Mouse (Mus musculus) ES-E14 (cell line): ENCODE data around the gene Rasip1. TPM values are rescaled to one million over a fixed set of nuclear protein-coding genes. Genes with fewer than 3 reads are reported as not detected.
A peak's percentile ranks its signal among the peaks of the same experiment; 100 is the strongest.

ENCODE experiments used
- DNase-seq: peaks from one replicate; pipeline ENCODE4 v3.0.0-alpha.2; 2013; ENCODE audit warnings: low read depth, low spot score
- H3K27ac ChIP-seq: 2 replicates; pipeline ENCODE4 v1.5.1; 2012; ENCODE audit warnings: low read depth, mild to moderate bottlenecking, low read length, moderate library complexity, mixed read lengths; ENCODE audit not compliant: poor library complexity, insufficient read depth, severe bottlenecking
- H3K36me3 ChIP-seq: 2 replicates; pipeline ENCODE4 v1.6.1; 2012; ENCODE audit warnings: mild to moderate bottlenecking, low read length, moderate library complexity, mixed read lengths; ENCODE audit not compliant: control insufficient read depth, poor library complexity, insufficient read depth, severe bottlenecking
- H3K4me1 ChIP-seq, 2 experiments: fragments of 150-350 bp in 1 of 2; sonication (generic) in 1 of 2; 2 replicates each; pipeline ENCODE4 v1.6.1; 2012; ENCODE audit warnings: low read length in 2 of 2, mild to moderate bottlenecking in 1 of 2, mixed read lengths in 1 of 2; ENCODE audit not compliant: control insufficient read depth in 2 of 2, insufficient read depth in 2 of 2, poor library complexity in 1 of 2
- H3K4me3 ChIP-seq, 2 experiments: fragments of 150-350 bp in 1 of 2; sonication (generic) in 1 of 2; 2 replicates each; pipeline ENCODE4 v1.5.1; 2012; ENCODE audit warnings: low read length in 2 of 2, low read depth in 1 of 2, mild to moderate bottlenecking in 1 of 2, mixed read lengths in 1 of 2; ENCODE audit not compliant: insufficient read depth in 1 of 2, poor library complexity in 1 of 2, severe bottlenecking in 1 of 2
- H3K9ac ChIP-seq: 2 replicates; pipeline ENCODE4 v1.6.1; 2012; ENCODE audit warnings: low read depth, mild to moderate bottlenecking, low read length, mixed read lengths; ENCODE audit not compliant: poor library complexity, insufficient read depth, severe bottlenecking
- H3K9me3 ChIP-seq: fragments of 150-350 bp; sonication (generic); 2 replicates; pipeline ENCODE4 v1.6.1; 2012; ENCODE audit warnings: low read depth, mild to moderate bottlenecking, low read length; ENCODE audit not compliant: control insufficient read depth, insufficient read depth
- CHD2 ChIP-seq: IDR thresholded peaks from 2 replicates; pipeline ENCODE4 v1.6.1; 2014; ENCODE audit warnings: mild to moderate bottlenecking, low read depth, low read length, inconsistent platforms
- HCFC1 ChIP-seq: IDR thresholded peaks from 2 replicates; pipeline ENCODE4 v1.6.1; 2012; ENCODE audit warnings: low read length, inconsistent platforms, borderline replicate concordance; ENCODE audit not compliant: insufficient read depth
- MAFK ChIP-seq: IDR thresholded peaks from 2 replicates; pipeline ENCODE4 v1.6.1; 2014; ENCODE audit warnings: mild to moderate bottlenecking, low read depth, low read length, inconsistent platforms; ENCODE audit not compliant: insufficient read depth
- ZC3H11A ChIP-seq: IDR thresholded peaks from 2 replicates; pipeline ENCODE4 v1.6.1; 2012; ENCODE audit warnings: low read depth, mild to moderate bottlenecking, inconsistent platforms, low read length, borderline replicate concordance
- ZNF384 ChIP-seq: IDR thresholded peaks from 2 replicates; pipeline ENCODE4 v1.6.1; 2012; ENCODE audit warnings: low read depth, low read length, inconsistent platforms
- in situ Hi-C, 2 experiments: fragments of 600-800 bp; cut with MboI; formaldehyde crosslinking; loops; one replicate each; pipeline ENCODE4 v1.15.1; 2025; ENCODE audit warnings: low sequenced_read_pairs in 2 of 2, inconsistent platforms in 1 of 2; ENCODE audit not compliant: unreplicated experiment in 2 of 2
- total RNA-seq: library from RNA; depleted of rRNA; stranded (reverse); fragments of 300-350 nt; gene quantifications from 2 replicates; pipeline ENCODE4 v1.2.3, GENCODE M21; 2012

Rasip1 gene
- total RNA-seq, 1 experiment = 5.3 TPM

DNA sequence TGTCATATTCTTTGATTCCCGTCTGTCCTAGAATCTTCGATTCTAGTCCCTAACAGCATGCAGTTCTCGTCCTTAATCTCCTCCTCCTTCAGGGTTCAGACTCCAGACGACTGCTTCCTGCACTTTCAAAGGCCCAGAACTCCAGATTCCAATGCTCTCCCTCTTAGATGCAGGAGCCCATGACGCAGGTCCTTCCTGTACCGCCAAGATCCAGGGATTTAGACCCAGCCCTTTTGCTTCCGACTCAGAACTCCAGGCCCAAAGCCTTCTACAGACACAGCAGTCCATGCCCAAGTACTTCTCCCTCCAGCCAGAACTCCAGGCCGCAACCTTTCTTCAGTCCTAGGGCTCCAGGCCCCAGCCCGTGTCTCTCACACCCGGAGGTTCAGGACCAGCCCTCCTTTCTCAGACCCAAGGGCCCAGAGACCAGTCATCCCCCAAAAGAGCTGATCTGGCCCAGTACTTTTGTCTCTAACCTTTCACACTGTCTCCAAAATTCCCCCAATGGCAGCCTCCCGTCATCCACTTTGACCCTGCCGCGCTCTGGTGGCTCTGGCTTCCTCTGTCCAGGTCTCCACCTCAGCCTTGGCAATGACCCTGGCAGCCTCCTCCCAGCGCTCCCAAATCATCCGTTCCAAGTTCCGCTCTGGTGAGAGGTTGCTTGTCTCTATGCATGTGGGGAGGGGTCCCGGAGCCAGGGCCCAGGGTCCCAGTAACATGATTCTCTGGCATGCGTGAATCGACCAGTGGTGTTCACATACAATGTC, 13.1 kb downstream of the Rasip1 start:
- Histone ChIP-seq H3K9me3 (no peaks in the 10 kb centered on the region), H3K27ac (no peak overlapping the region), H3K4me1 (peaks cover 1 to 17% of the 10 kb centered on the region in 2 experiments; a peak in 2 of 4 replicates), H3K9ac (no peak overlapping the region), H3K36me3 (peaks cover 2% of the 10 kb centered on the region; the same call in 1 of the 2 replicates), H3K4me3 (no peak overlapping the region)
- TF ChIP-seq CHD2 = no peak
- no peak for DNase-seq
- in situ Hi-C loops = no loop called here

DNA sequence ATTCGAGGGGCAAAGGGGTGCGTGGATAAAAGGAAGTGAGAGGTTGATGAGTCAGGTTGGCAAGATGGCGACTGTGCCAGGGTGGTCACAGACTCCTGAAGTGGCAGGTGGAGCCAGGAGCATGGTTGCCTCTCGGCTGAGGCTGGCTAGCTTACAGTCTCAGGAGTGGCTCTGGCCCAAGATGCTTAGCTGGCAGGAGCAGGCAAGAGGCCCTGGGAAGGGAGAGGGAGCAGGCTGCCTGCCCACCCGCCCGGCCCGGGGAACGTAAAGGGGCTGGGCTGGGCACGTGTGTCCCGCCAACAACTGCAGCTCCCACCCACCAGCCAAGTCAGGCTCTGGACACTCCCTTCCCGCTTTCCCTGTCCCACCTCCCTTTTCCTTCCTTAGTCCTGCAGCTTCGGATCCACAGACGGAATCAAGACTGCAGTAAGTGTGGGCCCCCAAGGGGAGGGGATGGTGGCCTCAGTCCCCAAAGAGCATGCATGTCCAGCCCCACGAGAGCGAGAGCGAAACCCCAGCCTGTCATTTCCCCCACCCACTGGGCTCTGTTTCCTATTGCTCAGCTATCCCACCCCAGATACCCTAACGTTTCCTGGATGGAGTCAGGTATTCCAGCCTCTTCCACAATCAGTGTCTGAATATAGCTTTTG, 14.2 kb downstream of the Rasip1 start:
- in situ Hi-C loops = no loop called here
- no peaks in the 10 kb centered on the region for H3K9me3 ChIP-seq
- H3K36me3 ChIP-seq = peaks cover 2% of the 10 kb centered on the region; the same call in 1 of the 2 replicates
- no peak overlapping the region for H3K9ac ChIP-seq
- TF ChIP-seq ZC3H11A = no peak
- no peak for TF ChIP-seq MAFK
- TF ChIP-seq ZNF384 = no peak
- no peak for TF ChIP-seq HCFC1
- TF ChIP-seq CHD2 = no peak
- no peak for DNase-seq
- H3K4me1 ChIP-seq = peaks cover 0 to 15% of the 10 kb centered on the region in 2 experiments; a peak in 1 of 4 replicates
- H3K4me3 ChIP-seq = no peak overlapping the region
- H3K27ac ChIP-seq = no peak overlapping the region

DNA sequence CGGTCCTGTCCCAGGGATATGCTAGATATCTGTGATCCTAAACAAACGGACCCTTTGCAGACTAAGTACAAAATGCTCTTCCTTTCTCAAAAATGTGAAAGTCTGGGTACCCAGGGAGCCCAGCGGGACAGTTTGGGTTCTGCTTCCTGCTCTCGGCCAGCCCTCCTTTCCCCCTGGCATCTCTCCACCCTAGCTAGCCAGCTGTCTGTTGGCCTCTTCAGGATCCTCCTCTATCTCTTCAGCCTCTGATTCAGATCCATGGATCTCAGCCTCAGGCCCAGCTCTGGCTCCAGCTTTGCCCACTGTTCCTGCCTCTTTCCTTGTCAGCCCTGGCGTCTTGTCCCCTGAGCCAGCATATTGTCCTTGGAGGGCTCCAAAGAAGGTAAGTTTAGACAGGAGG, 14.8 kb downstream of the Rasip1 start:
- in situ Hi-C loops = no loop called here
- TF ChIP-seq MAFK (no peak), ZNF384 (no peak), CHD2 (no peak), ZC3H11A (no peak), HCFC1 (no peak)
- Histone ChIP-seq H3K9ac (no peak overlapping the region), H3K9me3 (no peaks in the 10 kb centered on the region), H3K36me3 (peaks cover 2% of the 10 kb centered on the region; the same call in 1 of the 2 replicates), H3K27ac (no peak overlapping the region), H3K4me3 (no peak overlapping the region), H3K4me1 (peaks cover 0 to 15% of the 10 kb centered on the region in 2 experiments; a peak in 1 of 4 replicates)
- no peak for DNase-seq

DNA sequence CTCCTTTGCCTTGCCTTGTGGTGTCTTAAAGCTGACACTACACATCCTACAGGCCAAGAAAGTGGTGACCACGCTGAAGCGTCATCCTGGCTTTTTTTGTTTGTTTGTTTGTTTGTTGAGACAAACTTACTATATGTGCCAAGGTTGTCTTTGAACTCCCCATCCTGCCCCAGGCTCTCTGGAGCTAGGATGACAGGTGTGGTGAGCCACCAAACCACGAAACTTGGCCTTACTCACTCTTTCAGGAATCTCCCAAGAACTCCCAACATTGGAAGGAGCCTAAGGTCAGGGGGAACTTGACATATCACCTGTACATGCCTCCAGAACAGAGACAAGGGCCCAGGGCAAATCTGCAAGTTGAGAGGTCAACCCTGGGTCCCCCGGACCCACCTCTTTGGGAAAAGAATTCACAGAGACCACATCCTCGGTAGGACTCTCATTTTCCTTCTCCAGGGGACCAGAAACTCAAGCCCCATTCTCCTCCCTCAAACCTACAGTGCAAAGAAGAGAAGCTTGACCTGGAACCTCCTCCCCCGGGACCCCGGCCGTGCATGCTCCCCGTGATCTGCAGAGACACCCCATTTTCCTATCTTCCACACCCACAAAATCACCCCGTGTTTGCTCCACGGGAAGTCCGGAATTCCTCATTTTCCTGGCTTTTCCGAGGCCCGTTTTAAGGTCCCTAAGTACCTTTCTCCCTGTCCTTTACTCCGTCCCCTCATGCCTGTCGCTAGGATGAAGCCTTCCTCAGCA, 15.4 kb downstream of the Rasip1 start:
- peaks cover 0 to 15% of the 10 kb centered on the region in 2 experiments; a peak in 1 of 4 replicates for H3K4me1 ChIP-seq

More for the DNA sequence above, 15.4 kb downstream of the Rasip1 start:
- TF ChIP-seq ZNF384 (no peak), ZC3H11A (no peak)
- no peak overlapping the region for H3K27ac ChIP-seq
- DNase-seq = no peak
- H3K9ac ChIP-seq = peak overlapping the region; percentile 29
- peak overlapping the region; percentile 11 to 36 for H3K4me3 ChIP-seq
- H3K9me3 ChIP-seq = no peaks in the 10 kb centered on the region
- H3K36me3 ChIP-seq = peaks cover 2% of the 10 kb centered on the region; the same call in 1 of the 2 replicates
- in situ Hi-C loops = no loop called here
